Mouse (Mus musculus) kidney, postnatal 14 days (tissue): ENCODE data around the gene Abcf1.
"Not testable (repeated sequence)": the region's sequence is repeated elsewhere in the genome, so short reads cannot be mapped to it uniquely, and the experiment has no call there.

Source experiments
- DNase-seq: peaks from one replicate; pipeline ENCODE4 v3.0.0; 2022; ENCODE audit warnings: mixed read lengths

Abcf1 gene

DNA sequence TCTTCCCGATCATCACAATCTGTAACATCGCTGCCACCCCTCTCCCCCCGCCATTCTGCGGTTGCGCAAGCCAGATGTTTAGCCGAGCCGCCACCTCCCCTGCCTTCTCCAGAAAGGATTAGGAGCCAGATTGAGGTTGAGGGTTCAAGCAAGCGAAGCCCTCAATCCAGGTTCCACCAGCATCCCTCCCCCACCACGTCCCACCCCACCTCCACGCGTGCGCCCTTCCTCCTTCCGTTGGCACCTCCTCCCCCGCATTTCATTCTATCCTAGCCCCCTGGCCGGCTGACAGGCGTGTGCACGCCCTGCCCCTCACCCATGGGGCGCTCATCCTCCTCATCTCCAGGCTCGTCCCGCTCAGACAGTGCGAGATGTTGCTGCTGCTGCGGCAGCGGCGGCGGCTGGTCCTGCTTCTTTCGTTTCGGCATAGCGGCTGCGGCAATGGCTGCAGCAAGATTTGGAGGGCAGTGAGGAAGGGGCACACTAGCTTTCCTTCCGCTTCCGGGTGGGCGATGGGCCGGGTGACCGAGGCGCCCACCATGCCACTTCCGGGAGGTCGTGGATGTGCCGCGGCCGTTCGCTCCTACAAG lies 9.3 kb upstream of the Abcf1 start:
- peak; percentile 90 for DNase-seq

DNA sequence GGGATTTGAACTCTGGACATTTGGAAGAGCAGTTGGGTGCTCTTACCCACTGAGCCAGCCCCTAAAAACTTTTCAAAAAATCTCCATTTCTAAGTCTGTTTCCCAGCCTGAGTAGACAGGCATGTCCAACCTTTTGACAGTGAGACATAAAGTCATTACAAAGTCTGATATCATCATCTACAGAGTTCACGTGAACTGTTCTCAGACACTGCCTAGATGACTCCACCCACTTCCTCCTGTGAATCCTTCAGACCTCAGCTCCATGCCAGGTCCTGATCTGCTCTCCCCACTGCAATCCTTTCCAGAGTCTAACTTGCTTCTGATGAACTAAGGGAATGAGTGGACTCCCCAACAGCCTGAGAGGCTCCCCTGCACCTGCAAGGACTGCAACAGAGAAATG lies 2.6 kb upstream of the Abcf1 start:
- no peak for DNase-seq

DNA sequence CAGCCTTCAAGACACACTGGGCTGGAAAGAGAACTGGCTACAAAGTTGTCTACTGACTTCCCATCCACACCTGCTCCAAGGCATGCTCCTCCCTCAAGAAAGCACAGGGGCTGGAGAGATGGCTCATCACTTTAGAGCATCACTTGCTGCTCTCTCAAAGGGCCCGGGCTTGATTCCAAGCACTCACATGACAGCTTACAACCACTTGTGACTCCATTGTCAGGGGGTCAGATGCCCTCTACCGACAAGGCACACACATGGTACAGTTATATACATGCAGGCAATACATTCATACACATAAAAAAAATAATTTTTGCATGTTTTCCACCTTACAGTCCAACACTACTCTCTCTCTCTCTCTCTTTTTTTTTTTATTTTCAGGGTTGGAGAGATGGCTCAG lies 1.9 kb downstream of the Abcf1 start:
- DNase-seq = no peak

DNA sequence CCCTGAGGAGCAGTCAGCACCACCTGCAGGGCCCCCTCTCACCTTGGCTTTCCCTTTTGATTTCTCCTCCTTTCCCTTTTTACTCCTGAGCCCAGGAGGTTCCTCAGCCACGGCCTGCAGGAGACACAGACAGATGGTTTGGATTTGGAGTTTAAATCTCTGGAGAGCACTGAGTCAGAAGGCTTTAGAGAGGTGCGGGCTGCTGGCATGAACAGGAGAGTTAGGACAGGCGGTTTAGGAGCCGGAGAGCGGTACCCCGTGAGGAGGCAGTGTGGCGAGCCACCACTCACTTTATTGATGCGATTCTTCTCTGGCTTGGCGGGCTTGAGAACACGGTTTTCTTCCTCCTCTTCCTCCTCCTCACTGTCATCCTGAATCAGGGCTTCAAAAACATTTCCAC lies 6.3 kb downstream of the Abcf1 start:
- no peak for DNase-seq

DNA sequence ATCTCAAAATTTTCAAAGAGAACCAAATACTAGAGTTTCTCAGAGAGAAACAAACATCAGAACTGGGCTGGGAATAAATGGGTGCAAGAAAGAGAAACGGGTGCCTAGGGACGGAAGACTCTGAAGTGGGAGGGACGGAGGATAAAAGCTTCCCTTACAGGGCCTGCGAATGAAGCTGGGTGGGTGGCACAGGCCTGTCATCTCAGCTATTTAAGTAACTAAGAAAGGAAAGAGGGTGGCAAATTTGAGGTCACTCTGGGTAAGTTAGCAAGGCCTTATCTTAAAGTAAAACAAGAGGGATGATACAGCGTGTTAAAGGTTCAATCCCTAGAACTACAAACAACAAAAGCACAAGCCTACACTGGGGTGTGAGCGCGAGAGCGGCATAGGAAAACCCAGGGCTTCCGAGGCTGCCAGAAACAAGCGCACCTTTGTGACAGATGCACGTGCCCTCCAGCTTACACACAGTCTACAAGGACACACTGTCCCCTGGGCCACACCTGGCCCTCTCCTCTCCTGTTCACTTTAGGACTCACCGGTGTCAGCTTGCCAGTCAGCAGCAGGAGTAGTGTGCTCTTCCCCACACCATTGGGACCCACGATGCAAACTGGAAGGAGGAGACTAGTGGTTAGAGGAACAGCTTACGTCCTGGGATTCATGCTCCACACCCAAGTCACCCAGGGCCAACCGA lies 10.9 kb downstream of the Abcf1 start:
- no peak for DNase-seq

DNA sequence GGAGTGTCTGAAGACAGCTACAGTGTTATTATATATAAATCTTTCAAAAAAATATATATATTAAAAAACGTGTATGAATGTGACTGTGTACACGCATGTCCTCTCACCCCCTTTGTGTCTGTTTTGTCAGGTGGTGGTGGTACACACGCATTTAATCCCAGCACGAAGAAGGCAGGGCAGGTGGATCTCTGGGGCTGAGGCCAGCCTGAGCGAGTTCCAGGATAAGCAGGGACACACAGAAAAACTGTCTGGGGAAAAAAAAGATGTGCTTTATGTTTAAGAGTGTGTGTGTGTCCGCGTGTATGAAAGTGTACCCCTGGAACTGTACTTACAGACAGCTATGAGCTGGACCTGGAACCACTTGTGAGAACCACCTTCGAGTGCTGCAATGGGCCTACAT lies 14.9 kb downstream of the Abcf1 start:
- no peak for DNase-seq

DNA sequence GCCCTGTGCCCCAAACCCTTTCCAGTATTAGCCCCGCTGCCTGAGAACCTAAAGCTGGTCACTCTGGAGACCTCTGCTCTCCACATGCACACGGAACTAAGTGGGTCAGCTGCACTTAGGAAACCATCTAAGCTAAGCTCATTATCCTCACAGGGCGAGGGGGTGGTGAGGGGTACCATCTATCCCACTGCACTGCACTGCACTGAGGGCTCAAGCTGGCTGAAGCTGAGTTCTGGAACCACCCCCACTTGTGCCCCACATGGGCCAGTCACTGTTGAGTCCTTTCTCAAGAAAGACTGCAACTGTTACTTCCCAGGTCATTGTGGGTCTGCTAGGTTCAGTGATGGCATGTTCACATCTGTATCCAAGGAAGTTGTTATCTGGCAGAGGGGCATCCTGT lies 17.0 kb downstream of the Abcf1 start:
- DNase-seq = not testable (repeated sequence)

DNA sequence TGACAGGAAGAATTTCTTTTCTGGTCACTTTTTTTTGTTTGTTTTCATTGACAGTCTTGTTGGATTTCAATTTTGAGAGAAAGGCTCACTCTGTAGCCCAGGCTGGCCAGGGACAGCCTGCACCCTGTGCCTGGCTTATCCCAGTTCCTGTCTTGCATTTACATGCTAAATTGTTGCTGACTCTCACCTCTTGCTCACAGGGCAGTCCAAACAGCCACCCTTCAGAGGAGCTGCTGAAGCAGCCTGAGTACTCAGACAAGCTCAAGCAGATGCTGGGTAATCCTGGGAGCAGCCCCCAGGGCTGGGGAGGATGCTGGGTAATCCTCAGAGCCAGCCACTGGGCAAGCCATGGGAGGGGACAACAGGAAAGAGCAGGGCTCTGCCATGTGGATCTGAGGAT lies 18.6 kb downstream of the Abcf1 start:
- not testable (repeated sequence) for DNase-seq

DNA sequence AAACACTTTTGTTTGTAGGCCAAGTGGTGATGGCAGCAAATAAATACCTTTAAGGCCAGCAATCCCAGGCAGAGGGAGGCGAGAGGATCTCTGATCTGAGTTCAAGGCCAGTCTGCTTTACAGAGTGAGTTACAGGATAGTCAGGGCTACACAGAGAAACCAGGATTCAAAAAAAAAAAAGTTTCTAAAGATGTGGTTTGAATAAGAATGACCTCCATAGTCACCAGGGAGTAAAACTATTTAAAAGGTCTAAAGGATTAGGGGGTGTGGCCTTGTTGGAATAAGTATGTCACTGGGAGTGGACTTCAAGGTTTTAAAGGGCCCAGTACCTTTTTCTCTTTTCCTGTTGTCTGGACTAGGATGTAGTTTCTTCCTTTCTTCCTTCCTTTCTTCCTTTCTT lies 29.6 kb downstream of the Abcf1 start:
- no peak for DNase-seq

DNA sequence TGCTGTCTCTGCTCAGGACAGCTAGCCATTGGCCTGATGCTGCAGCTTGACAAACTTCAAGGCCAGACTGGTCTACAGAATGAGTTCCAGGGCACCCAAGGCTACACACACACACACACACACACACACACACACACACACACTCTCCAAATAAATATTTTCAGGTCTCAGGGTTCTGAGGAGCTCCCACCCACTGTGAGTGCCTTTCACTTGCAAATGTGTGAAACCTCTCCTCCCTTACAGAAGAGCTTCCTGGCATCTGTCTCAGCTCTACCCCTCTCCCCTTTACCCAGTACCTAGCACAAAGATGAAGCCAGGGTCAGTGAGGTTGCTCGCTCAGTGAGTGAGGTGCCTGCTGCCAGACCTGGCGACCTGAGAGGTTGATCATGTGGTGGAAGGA lies 30.5 kb downstream of the Abcf1 start:
- DNase-seq = no peak

DNA sequence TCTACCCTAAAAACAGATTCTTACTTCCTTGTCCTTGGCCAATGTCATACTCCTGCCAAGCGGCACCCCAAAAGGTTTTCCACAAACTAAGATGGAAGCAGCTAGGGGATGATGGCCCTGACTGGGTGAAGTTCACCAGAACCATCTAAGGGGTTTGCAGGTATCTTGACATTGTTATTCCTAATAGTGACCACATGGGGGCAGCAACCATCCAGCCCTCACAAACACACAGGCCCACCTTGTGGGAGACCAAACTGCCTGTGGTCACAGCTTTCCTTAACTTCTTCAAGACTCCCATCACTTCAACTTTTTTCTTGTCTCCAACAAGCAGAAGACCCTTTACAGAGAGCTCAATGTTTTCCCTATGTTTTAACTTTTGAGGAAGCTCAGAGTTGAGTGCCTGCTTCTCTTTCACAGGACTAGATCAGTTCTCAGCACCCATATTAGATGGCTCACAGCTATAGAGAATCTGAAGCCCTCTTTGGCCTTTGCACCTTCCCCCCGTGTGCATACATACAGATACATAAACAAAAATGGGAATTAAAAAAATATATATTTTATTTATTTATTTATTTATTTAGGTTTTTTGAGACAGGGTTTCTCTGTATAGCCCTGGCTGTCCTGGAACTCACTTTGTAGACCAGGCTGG lies 31.7 kb downstream of the Abcf1 start:
- DNase-seq = peak; percentile 69

DNA sequence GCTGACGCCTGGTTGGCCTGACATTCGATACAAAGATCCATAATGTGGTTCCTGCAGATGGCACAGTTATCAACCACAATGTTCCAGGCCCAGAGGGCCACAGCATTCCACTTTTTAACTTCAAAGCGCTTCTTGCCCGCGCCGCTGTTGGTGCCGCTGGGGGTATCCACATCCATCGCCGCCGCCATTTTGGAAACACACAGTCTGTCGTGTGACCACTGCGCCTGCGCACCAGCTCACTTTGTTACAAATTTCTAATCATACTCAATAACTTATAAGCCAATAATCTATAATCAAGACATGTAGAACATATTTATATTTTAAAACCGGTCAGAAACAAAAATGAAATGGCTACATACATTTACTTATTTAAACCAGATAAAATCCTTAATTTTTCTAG lies 33.8 kb downstream of the Abcf1 start:
- not testable (repeated sequence) for DNase-seq

DNA sequence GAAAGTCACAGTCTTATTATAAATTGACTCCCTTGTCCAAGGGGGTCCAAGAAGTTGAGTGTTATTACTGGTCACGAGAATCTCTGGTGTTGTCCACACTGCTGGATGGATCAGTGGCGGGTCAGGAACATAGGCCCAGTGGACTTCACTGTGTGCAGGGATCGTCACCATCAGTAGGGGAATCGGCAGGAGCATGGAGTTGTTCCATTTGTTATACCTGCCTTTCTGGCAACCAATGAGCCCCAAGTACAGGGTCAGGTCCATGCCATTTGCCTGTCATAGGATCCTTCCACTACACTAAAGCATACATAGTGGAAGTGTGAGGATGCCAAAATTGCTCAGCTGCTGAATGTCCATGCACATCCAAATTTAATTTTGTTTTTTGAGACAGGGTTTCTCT lies 37.0 kb downstream of the Abcf1 start:
- DNase-seq = no peak

DNA sequence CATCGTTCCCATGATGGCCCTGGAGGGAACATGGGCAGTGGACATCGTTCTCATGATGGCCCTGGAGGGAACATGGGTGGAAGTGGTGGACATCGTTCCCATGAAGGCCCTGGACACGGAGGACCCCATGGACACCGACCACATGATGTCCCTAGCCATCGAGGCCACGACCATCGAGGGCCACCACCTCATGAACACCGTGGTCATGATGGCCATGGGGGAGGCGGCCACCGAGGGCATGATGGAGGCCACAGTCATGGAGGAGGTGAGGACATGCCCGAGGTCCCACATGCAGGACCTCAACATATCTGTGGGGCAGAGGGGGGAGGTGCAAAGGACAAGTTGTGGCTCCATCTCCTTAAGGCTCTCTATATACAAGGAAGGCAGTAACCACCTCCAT lies 38.9 kb downstream of the Abcf1 start:
- DNase-seq = no peak

DNA sequence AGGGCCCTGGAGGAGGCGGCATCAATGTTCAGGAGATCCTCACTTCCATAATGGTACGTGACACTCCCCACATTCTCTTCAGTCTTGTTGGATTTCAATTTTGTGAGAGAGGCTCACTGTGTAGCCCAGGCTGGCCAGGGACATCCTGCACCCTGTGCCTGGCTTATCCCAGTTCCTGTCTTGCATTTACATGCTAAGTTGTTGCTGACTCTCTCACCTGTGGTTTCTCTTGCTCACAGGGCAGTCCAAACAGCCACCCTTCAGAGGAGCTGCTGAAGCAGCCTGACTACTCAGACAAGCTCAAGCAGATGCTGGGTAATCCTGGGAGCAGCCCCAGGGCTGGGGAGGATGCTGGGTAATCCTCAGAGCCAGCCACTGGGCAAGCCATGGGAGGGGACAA lies 40.0 kb downstream of the Abcf1 start:
- no peak for DNase-seq

DNA sequence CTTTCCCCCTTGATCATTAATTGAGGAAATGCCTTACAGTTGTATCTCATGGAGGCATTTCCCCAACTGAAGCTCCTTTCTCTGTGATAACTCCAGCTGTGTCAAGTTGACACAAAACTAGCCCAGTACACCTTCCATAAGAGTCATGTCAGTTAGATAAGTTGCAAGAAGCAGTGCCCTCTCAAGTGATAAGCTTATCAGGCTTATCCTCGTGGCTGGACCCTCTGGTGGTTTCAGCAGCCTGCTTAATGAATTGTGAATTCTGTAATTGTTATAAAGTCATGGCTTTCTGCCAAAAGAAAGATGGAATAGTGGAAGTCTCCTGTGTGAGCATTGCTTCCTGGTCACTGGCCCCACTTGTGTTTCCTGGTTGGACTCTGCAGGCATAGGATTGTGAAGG lies 42.1 kb downstream of the Abcf1 start:
- no peak for DNase-seq

DNA sequence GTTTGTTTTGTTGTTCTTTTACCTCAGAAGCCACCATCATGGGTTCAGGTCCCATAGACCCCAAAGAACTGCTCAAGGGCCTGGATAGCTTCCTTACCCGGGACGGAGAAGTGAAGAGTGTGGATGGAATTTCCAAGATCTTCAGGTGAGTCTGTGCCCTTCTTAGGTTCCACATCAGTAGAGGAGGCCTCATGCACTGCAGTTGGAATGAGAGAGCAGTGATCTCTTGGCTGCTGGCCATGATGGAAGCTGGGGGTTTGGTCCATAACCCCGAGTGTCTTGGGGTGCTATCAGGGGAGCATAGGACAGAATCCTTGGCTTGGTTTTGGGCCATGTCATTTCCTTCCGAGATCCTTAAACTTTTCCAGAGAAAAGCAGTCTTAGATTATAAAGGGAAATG lies 46.3 kb downstream of the Abcf1 start:
- DNase-seq = no peak

DNA sequence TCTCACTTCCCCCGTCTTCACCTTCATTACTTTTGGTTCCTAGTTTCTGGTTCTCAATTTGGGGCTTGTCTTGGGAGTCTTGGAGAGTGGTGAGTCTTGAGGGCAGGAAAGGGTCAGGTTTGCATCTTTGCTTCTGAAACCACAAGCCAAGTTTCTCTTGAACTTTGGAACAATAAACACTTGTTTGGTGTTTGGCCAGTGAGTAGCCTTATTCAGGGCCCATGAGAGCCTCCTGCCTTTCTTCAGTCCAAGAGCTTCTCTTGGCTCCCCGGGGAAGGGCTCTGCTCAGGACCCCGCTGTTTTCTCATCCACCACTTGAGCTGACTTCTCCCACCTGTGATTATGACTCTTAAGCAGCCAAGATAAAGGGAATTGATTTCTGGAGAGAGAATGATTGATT lies 47.0 kb downstream of the Abcf1 start:
- peak; percentile 29 for DNase-seq

DNA sequence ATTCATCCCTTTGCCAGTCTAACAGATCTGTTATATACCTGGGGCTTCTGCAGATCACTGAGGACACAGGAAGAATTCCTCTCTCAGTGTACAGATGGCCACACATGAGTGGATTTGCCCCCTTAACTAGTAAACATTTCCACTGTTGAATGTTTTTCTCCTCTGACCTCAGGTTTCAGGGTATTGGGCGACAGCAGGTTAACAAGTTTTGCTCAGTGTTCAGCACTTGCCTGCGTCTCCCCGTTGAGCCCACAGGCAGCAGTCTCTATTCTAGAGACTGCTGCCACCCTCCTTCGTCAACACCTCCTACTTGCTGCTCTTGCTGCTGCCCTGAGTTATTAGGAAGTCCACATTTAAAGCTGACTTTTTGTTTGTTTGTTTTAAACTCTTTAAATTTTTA lies 47.9 kb downstream of the Abcf1 start:
- no peak for DNase-seq

DNA sequence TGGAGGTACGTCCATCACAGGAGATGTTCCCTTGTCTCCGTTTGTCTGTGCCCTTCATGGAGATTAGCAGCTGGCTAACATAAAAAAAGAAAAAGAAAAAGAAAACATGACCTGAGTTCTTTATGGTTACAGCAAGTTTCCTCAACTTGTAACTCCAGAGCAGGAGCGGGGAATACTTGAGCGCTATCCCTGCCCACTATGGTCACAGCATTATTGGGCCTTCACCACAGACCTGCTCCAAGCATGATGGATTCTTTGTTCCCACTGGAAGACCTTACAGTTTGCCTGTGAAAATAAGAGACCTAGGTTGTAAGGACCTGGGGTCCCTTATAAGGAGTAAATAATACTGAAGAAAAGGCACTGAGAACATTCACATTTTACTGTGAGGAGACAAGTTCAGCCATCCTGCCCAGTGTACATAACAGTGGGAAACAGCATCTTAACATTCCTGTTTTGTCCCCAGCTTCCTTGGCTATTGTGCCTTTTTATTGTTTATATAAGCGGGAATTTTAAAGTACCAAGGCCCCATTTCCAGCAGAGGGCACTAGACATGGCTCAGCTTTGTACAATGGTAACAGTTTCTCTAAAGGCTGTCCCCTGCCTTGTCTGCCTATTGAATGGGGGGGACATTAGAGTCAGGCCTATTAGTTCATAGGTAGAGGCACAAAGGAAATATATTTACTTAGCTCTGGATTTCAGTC lies 48.5 kb downstream of the Abcf1 start:
- peak; percentile 58 for DNase-seq

DNA sequence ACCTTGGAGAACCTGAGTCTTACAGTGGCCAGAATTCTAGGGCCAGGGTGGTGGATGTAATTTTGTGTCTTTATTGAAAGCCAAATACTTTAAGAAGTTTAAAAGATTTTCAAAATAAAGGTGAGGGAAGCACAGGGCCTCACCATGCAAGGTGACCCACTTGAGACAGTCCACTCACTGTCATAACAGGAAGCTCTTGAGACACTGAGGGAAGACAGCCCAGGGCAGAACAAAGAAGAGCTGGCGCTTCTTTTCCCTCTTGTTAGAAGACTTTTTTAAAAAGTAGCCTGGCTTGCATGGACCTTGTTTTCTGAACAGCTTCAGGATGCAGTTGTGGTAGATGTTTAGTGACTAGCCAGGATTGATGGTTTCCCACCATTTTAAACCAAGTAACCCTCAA lies 49.2 kb downstream of the Abcf1 start:
- peak; percentile 30 for DNase-seq

DNA sequence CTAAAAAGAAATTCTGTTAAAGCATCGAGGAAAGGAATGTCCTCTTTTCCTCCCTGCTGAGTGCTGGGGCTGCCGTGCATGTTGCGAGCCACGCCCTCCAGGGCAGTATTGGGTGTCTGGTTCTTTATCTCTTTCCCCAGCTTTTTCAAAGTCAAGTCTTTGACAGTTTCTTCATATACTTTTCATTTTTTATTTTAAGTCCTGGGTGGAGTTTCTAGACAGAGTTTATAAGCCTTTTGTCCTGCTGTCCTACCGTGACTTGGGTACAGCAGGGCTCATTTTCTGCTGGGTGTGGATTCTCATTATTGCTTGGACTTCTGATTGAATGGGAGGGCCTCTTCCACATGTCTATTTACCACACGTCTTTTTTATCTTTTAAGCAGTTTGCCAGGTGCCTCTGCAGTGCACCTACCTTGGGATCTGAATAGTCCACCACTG lies 49.7 kb downstream of the Abcf1 start:
- DNase-seq = no peak

DNA sequence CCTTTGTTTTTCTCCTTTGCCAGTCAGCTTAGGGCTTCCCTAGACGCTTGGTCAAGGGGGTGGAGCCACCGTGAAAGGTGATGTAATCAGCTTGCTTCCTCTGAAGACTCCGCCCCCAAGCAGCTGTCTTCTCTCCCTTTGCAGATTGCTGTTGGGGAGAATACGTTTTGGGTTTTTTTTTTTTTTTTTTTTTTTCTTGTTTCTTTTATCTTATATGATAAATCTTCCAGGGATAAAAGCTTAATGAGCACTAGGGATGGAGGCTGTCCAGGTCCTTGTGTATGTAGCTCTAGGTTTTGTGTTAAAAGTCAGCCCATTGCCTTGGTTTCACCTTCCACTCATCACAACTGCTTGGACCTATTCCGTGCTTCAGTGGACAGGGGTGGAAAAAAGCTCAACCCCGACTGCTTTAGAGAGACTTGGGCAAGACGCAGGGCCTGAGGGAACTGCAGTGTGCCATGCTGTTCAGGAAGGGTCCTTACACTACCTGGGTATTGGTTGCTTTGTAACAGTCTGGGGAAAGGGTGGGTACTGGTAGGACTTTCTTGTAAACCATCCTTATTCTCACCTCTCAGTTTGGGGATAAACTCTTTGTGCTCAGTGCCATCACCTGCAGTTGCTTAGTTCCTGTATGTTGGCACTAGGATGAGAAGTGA lies 50.4 kb downstream of the Abcf1 start:
- peak; percentile 97 for DNase-seq
